In genomic region chr5:141374797-141375196, GRCm38 (mm10) we compare ENCODE assay signal across 22 mouse cellular contexts.
DNase-seq lines count a peak whose midpoint lies in the region; ATAC-seq and TF ChIP-seq lines count a peak whose summit lies in the region.
"Had no signal": no experiment of that assay in that cellular context is flagged by ENCODE, and none has a peak within 500 bp of the region (broad histone marks: within the 10 kb centered on the region; RNA-seq: fewer than 3 reads in every experiment).

No protein-coding gene starts in this region.

- H3K4me1 ChIP-seq in heart, embryonic 14.5 days (ENCODE audit: control insufficient read depth in 2 of 2, insufficient read depth in 2 of 2, low read length in 2 of 2), result peaks cover 9 to 18% of the 10 kb centered on the region in 2 experiments
- H3K4me1 ChIP-seq in midbrain, embryonic 10.5 days, result peaks cover 13% of the 10 kb centered on the region
- H3K4me1 ChIP-seq in midbrain, embryonic 16.5 days (ENCODE audit: control insufficient read depth, insufficient read depth, low read length), result no peaks in the 10 kb centered on the region; the same call in 1 of the 2 replicates
- H3K4me1 ChIP-seq in embryonic facial prominence, embryonic 14.5 days (ENCODE audit: control insufficient read depth, insufficient read depth, low read length), result no peaks in the 10 kb centered on the region
- H3K4me1 ChIP-seq in thymus, adult 2 months (replicated peaks; ENCODE audit: control insufficient read depth, insufficient read depth, low read length), result no peaks in the 10 kb centered on the region

- intact Hi-C loops in heart, postnatal 14 days (cut with DNase I), result no loop called here
- intact Hi-C loops in heart, postnatal 36 days (cut with DNase I), result no loop called here

- no peaks in the 10 kb centered on the region for H3K27me3 ChIP-seq in heart, embryonic 14.5 days (ENCODE audit: control insufficient read depth, insufficient read depth, low read length)
- H3K27me3 ChIP-seq in midbrain, embryonic 10.5 days (ENCODE audit: low read depth, poor library complexity, severe bottlenecking), result no peaks in the 10 kb centered on the region
- no peaks in the 10 kb centered on the region for H3K27me3 ChIP-seq in midbrain, embryonic 16.5 days (ENCODE audit: control insufficient read depth, insufficient read depth, low read depth, low read length)
- no peaks in the 10 kb centered on the region for H3K27me3 ChIP-seq in embryonic facial prominence, embryonic 14.5 days (replicated peaks; ENCODE audit: control insufficient read depth, insufficient read depth, low read length)
- H3K27me3 ChIP-seq in thymus, adult 2 months (ENCODE audit: control insufficient read depth, insufficient read depth, low read length), result no peaks in the 10 kb centered on the region
- H3K27me3 ChIP-seq: embryonic facial prominence, embryonic 13.5 days; forebrain, embryonic 13.5 days; forebrain, embryonic 15.5 days had no signal

- 0 out of 4 replicates have a peak overlapping the region, but pooled peaks of 1 of the 2 experiments have one; percentile 17 for H3K27ac ChIP-seq in heart, embryonic 14.5 days (replicated peaks in 1 of 2; ENCODE audit: control insufficient read depth in 1 of 2, insufficient read depth in 1 of 2, low read depth in 2 of 2, low read length in 2 of 2)
- 0 out of 2 replicates have a peak overlapping the region, but pooled peaks have one; percentile 6 for H3K27ac ChIP-seq in midbrain, embryonic 10.5 days (replicated peaks)
- H3K27ac ChIP-seq in midbrain, embryonic 16.5 days (ENCODE audit: low read length), result no peak overlapping the region
- no peak overlapping the region for H3K27ac ChIP-seq in embryonic facial prominence, embryonic 14.5 days (replicated peaks; ENCODE audit: low read depth, low read length)
- no peak overlapping the region for H3K27ac ChIP-seq in thymus, adult 2 months (ENCODE audit: control insufficient read depth, insufficient read depth, low read length)
- H3K27ac ChIP-seq: embryonic facial prominence, embryonic 13.5 days; forebrain, embryonic 13.5 days; forebrain, embryonic 15.5 days had no signal

- H3K9ac ChIP-seq in heart, embryonic 14.5 days (ENCODE audit: low read length), result peak overlapping the region; percentile 25; the same call in 1 of the 2 replicates
- no peak overlapping the region for H3K9ac ChIP-seq in midbrain, embryonic 16.5 days (ENCODE audit: low read depth, low read length)
- H3K9ac ChIP-seq in embryonic facial prominence, embryonic 14.5 days (ENCODE audit: low read depth, low read length), result no peak overlapping the region
- H3K9ac ChIP-seq: embryonic facial prominence, embryonic 13.5 days; forebrain, embryonic 13.5 days; forebrain, embryonic 15.5 days; forebrain, postnatal 0 days had no signal

- WGBS in heart, embryonic 14.5 days, result 66% methylated on average over 2 of the region's 2 CpGs
- WGBS in midbrain, embryonic 10.5 days, result 84% methylated on average over 2 of the region's 2 CpGs
- WGBS in midbrain, embryonic 16.5 days, result 44% methylated on average over 2 of the region's 2 CpGs
- 63% methylated on average over 2 of the region's 2 CpGs for WGBS in embryonic facial prominence, embryonic 14.5 days
- 84% methylated on average over 2 of the region's 2 CpGs for WGBS in thymus, adult 2 months

- no peak for ATAC-seq in heart, embryonic 14.5 days (ENCODE audit: insufficient number of reproducible peaks, insufficient read depth, low FRiP score, low read depth)
- no peak for ATAC-seq in midbrain, embryonic 16.5 days
- 0 out of 2 replicates have a peak, but pooled peaks have one; percentile 68 for ATAC-seq in embryonic facial prominence, embryonic 14.5 days (ENCODE audit: low read depth)
- ATAC-seq: forebrain, embryonic 13.5 days; forebrain, embryonic 15.5 days; forebrain, postnatal 0 days had no signal

- TF ChIP-seq CTCF in thymus, adult 2 months (IDR thresholded peaks at IDR 0.05; ENCODE audit: borderline replicate concordance, control insufficient read depth, extremely low read depth, insufficient read depth, low read length, poor library complexity), result no peak

- DNase-seq in heart, adult 11 months, result peak; percentile 52
- DNase-seq in heart, postnatal 14 days, result no peak
- DNase-seq in heart, postnatal 36 days, result no peak
- no peak for DNase-seq in midbrain, embryonic 10.5 days (ENCODE audit: low spot score)
- DNase-seq in embryonic facial prominence, embryonic 14.5 days (ENCODE audit: low spot score), result peak; percentile 26
- no peak for DNase-seq in thymus, adult 2 months
- DNase-seq: adrenal gland, adult 2 months; adrenal gland, postnatal 10 days; adrenal gland, postnatal 25 days; cerebellum, adult 11 months; cerebellum, adult 18-20 months; cerebellum, adult 8-10 months; cerebellum, adult 9-11 months; cerebellum, postnatal 14 days; cerebellum, postnatal 36 days; embryo, embryonic 11 days; forebrain, postnatal 0 days had no signal

- no peak overlapping the region for H3K4me3 ChIP-seq in heart, embryonic 14.5 days (ENCODE audit: control insufficient read depth in 1 of 2, insufficient read depth in 1 of 2, low read depth in 1 of 2, low read length in 2 of 2)
- H3K4me3 ChIP-seq in midbrain, embryonic 10.5 days, result no peak overlapping the region
- no peak overlapping the region for H3K4me3 ChIP-seq in midbrain, embryonic 16.5 days (ENCODE audit: low read depth, low read length)
- no peak overlapping the region for H3K4me3 ChIP-seq in embryonic facial prominence, embryonic 14.5 days (ENCODE audit: low read depth, low read length)
- H3K4me3 ChIP-seq in thymus, adult 2 months (ENCODE audit: control insufficient read depth, insufficient read depth, low read length), result no peak overlapping the region
- H3K4me3 ChIP-seq: embryonic facial prominence, embryonic 13.5 days; forebrain, embryonic 13.5 days; forebrain, embryonic 15.5 days had no signal

- no peak overlapping the region for H3K4me2 ChIP-seq in heart, embryonic 14.5 days (ENCODE audit: low read length)
- no peak overlapping the region for H3K4me2 ChIP-seq in midbrain, embryonic 16.5 days (ENCODE audit: low read length)
- no peak overlapping the region for H3K4me2 ChIP-seq in embryonic facial prominence, embryonic 14.5 days (ENCODE audit: low read depth, low read length)
- H3K4me2 ChIP-seq: embryonic facial prominence, embryonic 13.5 days; forebrain, embryonic 13.5 days; forebrain, embryonic 15.5 days had no signal

- no peaks in the 10 kb centered on the region for H3K36me3 ChIP-seq in heart, embryonic 14.5 days (ENCODE audit: control insufficient read depth, insufficient read depth, low read length)
- no peaks in the 10 kb centered on the region for H3K36me3 ChIP-seq in midbrain, embryonic 10.5 days
- no peaks in the 10 kb centered on the region for H3K36me3 ChIP-seq in midbrain, embryonic 16.5 days (ENCODE audit: control insufficient read depth, insufficient read depth, low read length)
- H3K36me3 ChIP-seq in embryonic facial prominence, embryonic 14.5 days (ENCODE audit: control insufficient read depth, insufficient read depth, low read length), result no peaks in the 10 kb centered on the region
- H3K36me3 ChIP-seq in thymus, adult 2 months (ENCODE audit: control insufficient read depth, insufficient read depth, low read length), result no peaks in the 10 kb centered on the region
- H3K36me3 ChIP-seq: embryonic facial prominence, embryonic 13.5 days; forebrain, embryonic 15.5 days had no signal

- no peak for TF ChIP-seq POLR2A in thymus, adult 2 months (IDR thresholded peaks at IDR 0.05; ENCODE audit: control insufficient read depth, extremely low read depth, insufficient read depth, low read length, poor library complexity)

- 0 out of 2 replicates have a peak, but pooled peaks cover 4% of the 10 kb centered on the region for H3K9me3 ChIP-seq in heart, embryonic 14.5 days (ENCODE audit: control insufficient read depth, low read length)
- no peaks in the 10 kb centered on the region for H3K9me3 ChIP-seq in midbrain, embryonic 10.5 days (replicated peaks)
- no peaks in the 10 kb centered on the region for H3K9me3 ChIP-seq in midbrain, embryonic 16.5 days (replicated peaks; ENCODE audit: control insufficient read depth, low read length, poor library complexity, severe bottlenecking)
- H3K9me3 ChIP-seq in embryonic facial prominence, embryonic 14.5 days (ENCODE audit: control insufficient read depth, low read length), result no peaks in the 10 kb centered on the region
- H3K9me3 ChIP-seq: embryonic facial prominence, embryonic 13.5 days; forebrain, embryonic 13.5 days; forebrain, embryonic 15.5 days had no signal

Comparison
In these comparisons a context has a peak if more than half of its experiments do, and no peak if none do; other contexts are left out.
1. DNase-seq: peak in heart, adult 11 months (single experiment) and embryonic facial prominence, embryonic 14.5 days (single experiment); none in heart, postnatal 14 days (0 of 2), heart, postnatal 36 days (0 of 2), midbrain, embryonic 10.5 days (single experiment) and thymus, adult 2 months (single experiment).